Mouse (Mus musculus): ENCODE measurements around the gene Itprip. TPM values are rescaled to one million over a fixed set of nuclear protein-coding genes. Genes with fewer than 3 reads are reported as not detected.
A peak's percentile ranks its signal among the peaks of the same experiment; 100 is the strongest.

Gene Itprip
- 6.6 and 8.8 TPM in 2 replicates for total RNA-seq (2014; fragmentation: Nextera tagmentation)
- total RNA-seq (2017): 6.7 and 22.0 TPM in 2 replicates

GRCm38 (mm10) chr19:47919126-47919965, at the start of gene Itprip, which contains the start of gene Cfap43:
TSS of gene Itprip (minus strand) at chr19:47919299.
TSS of gene Cfap43 (minus strand) at chr19:47919287.
- peak; percentile 88 for ATAC-seq (replicated peaks; ENCODE audit: low FRiP score, low TSS enrichment, poor library complexity, severe bottlenecking)

- no peak for ATAC-seq (replicated peaks; ENCODE audit: low FRiP score, low TSS enrichment, poor library complexity, severe bottlenecking)
Observed at GRCm38 (mm10) chr19:47958181-47958580, 39.1 kb upstream of the Itprip start.

- no peak for ATAC-seq (replicated peaks; ENCODE audit: low FRiP score, low TSS enrichment, poor library complexity, severe bottlenecking)
Observed at GRCm38 (mm10) chr19:47953169-47953568, 34.1 kb upstream of the Itprip start.

- no peak for ATAC-seq (replicated peaks; ENCODE audit: low FRiP score, low TSS enrichment, poor library complexity, severe bottlenecking)
Observed at GRCm38 (mm10) chr19:47950946-47951345, 31.8 kb upstream of the Itprip start.

GRCm38 (mm10) chr19:47946821-47947465, 27.8 kb upstream of the Itprip start:
- ATAC-seq (replicated peaks; ENCODE audit: low FRiP score, low TSS enrichment, poor library complexity, severe bottlenecking): no peak

GRCm38 (mm10) chr19:47939361-47939760, 20.3 kb upstream of the Itprip start:
- no peak for ATAC-seq (replicated peaks; ENCODE audit: low FRiP score, low TSS enrichment, poor library complexity, severe bottlenecking)

- peak; percentile 88 for ATAC-seq (replicated peaks; ENCODE audit: low FRiP score, low TSS enrichment, poor library complexity, severe bottlenecking)
Observed at GRCm38 (mm10) chr19:47937443-47938406, 18.6 kb upstream of the Itprip start, which contains the start of gene Cfap58. TSS of gene Cfap58 (plus strand) at chr19:47937675.

GRCm38 (mm10) chr19:47936938-47937337, 17.8 kb upstream of the Itprip start:
- no peak for ATAC-seq (replicated peaks; ENCODE audit: low FRiP score, low TSS enrichment, poor library complexity, severe bottlenecking)

GRCm38 (mm10) chr19:47936490-47936889, 17.4 kb upstream of the Itprip start:
- no peak for ATAC-seq (replicated peaks; ENCODE audit: low FRiP score, low TSS enrichment, poor library complexity, severe bottlenecking)

GRCm38 (mm10) chr19:47935530-47935929, 16.4 kb upstream of the Itprip start:
- no peak for ATAC-seq (replicated peaks; ENCODE audit: low FRiP score, low TSS enrichment, poor library complexity, severe bottlenecking)

- no peak for ATAC-seq (replicated peaks; ENCODE audit: low FRiP score, low TSS enrichment, poor library complexity, severe bottlenecking)
Observed at GRCm38 (mm10) chr19:47934636-47935238, 15.6 kb upstream of the Itprip start.

- no peak for ATAC-seq (replicated peaks; ENCODE audit: low FRiP score, low TSS enrichment, poor library complexity, severe bottlenecking)
Observed at GRCm38 (mm10) chr19:47934146-47934545, 15.0 kb upstream of the Itprip start.

GRCm38 (mm10) chr19:47931982-47932638, 13.0 kb upstream of the Itprip start:
- ATAC-seq (replicated peaks; ENCODE audit: low FRiP score, low TSS enrichment, poor library complexity, severe bottlenecking): peak; percentile 90

GRCm38 (mm10) chr19:47929043-47929442, 9.9 kb upstream of the Itprip start:
- ATAC-seq (replicated peaks; ENCODE audit: low FRiP score, low TSS enrichment, poor library complexity, severe bottlenecking): no peak

GRCm38 (mm10) chr19:47927032-47927431, 7.9 kb upstream of the Itprip start:
- ATAC-seq (replicated peaks; ENCODE audit: low FRiP score, low TSS enrichment, poor library complexity, severe bottlenecking): no peak

GRCm38 (mm10) chr19:47925819-47926218, 6.7 kb upstream of the Itprip start:
- ATAC-seq (replicated peaks; ENCODE audit: low FRiP score, low TSS enrichment, poor library complexity, severe bottlenecking): no peak

GRCm38 (mm10) chr19:47919966-47920375, 872 bp upstream of the Itprip start:
- ATAC-seq (replicated peaks; ENCODE audit: low FRiP score, low TSS enrichment, poor library complexity, severe bottlenecking): peak; percentile 9; the same call in 1 of the 2 replicates

- ATAC-seq (replicated peaks; ENCODE audit: low FRiP score, low TSS enrichment, poor library complexity, severe bottlenecking): no peak; the same call in 1 of the 2 replicates
Observed at GRCm38 (mm10) chr19:47918455-47919101, 521 bp downstream of the Itprip start.
